Mouse (Mus musculus): ENCODE measurements at regions not wholly inside any gene's neighbourhood (a gene's known extent, or its start where the extent isn't known, plus 50 kb on each side); places are given as distances from the start of the nearest gene placed in this dataset.

DNA sequence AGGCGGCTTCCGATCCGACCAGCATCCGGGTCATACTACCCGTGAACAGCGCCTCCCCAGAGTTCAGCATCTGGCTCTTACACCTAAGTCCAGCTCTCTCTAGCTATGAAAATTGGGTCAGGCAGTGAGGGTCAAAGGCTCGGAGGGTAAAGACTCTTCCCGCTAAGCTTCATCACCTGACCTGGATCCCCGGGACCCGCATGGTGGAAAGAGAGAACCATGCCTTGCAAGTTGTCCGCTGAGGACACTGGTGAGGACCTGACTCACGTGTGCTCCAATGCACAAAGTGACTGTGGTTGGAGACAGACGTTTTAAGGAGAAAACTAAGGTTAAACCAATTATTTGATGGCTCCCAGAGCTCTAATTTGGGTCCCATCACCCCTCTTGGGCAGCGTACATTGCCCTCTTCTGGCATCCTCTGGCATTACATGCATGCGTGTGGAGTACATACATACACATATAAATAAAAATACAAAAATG, 74.6 kb upstream of the Sall4 start:
- H3K4me3 ChIP-seq, result peak overlapping the region; percentile 12; the same call in 1 of the 2 replicates
- no peak overlapping the region for H3K27ac ChIP-seq
- no peaks in the 10 kb centered on the region for H3K36me3 ChIP-seq
- H3K27me3 ChIP-seq, result peaks cover 85% of the 10 kb centered on the region
- WGBS, result 8% methylated on average over 15 of the region's 15 CpGs
- peaks cover 22% of the 10 kb centered on the region for H3K4me1 ChIP-seq (replicated peaks)
- peak overlapping the region; percentile 26; the same call in 1 of the 2 replicates for H3K4me2 ChIP-seq
- no peak for ATAC-seq (replicated peaks; ENCODE audit: insufficient number of reproducible peaks, insufficient read depth, low FRiP score, low read depth)
- no peaks in the 10 kb centered on the region for H3K9me3 ChIP-seq (replicated peaks)
- H3K9ac ChIP-seq, result no peak overlapping the region

GRCm38 (mm10) chr2:168841713-168842045, 73.9 kb upstream of the Sall4 start:
- WGBS, result 3% methylated on average over 11 of the region's 11 CpGs
- Histone ChIP-seq H3K4me2 (peak overlapping the region; percentile 26; the same call in 1 of the 2 replicates), H3K27ac (no peak overlapping the region), H3K4me3 (no peak overlapping the region), H3K9ac (no peak overlapping the region), H3K27me3 (peaks cover 89% of the 10 kb centered on the region), H3K9me3 (replicated peaks) (no peaks in the 10 kb centered on the region), H3K4me1 (replicated peaks) (peaks cover 22% of the 10 kb centered on the region), H3K36me3 (no peaks in the 10 kb centered on the region)
- no peak for ATAC-seq (replicated peaks; ENCODE audit: insufficient number of reproducible peaks, insufficient read depth, low FRiP score, low read depth)

DNA sequence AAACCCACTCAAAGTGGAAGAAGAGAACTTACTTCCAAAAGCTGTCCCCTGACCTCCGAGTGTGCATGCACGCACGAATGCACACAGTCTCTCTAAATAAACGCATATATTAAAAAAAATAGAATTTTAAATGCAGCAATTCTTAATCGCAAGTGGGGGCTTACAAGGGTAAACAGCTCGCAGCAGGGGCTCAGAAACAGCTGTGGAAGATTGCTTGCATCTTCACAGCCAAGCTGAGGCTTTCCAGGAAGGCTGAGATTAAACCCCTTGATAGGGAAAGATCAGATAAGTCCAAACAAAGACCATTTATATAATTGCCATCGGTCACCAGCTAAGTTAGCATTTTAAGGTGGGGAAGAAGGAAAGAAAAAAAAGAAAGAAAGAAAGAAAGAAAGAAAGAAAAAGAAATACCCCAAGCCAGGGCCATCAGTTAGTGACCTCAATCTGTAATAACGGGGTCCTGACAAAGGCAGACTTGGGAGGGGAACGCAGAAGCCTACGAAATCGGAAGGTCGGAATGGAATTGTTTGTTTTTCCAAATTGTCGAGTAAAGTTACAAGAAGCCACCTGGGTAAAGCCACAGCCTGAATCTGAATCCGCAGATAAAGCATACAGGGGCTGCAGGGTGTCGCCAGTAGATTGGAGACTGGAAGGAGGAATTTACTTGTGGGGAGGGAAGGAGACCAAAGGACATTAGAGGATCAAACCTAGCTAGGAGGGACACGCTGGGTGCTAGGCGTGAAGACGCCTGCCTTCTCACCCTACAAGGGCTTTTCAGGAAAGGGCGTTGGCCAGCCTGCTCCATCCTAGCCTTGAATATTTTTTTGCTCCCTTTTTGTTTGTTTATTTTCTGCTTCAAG, 73.3 kb upstream of the Sall4 start:
- Histone ChIP-seq H3K36me3 (no peaks in the 10 kb centered on the region), H3K4me3 (no peak overlapping the region), H3K9me3 (replicated peaks) (no peaks in the 10 kb centered on the region), H3K9ac (no peak overlapping the region), H3K4me1 (replicated peaks) (peaks cover 22% of the 10 kb centered on the region), H3K27me3 (peaks cover 85% of the 10 kb centered on the region), H3K27ac (no peak overlapping the region), H3K4me2 (peak overlapping the region; percentile 26; the same call in 1 of the 2 replicates)
- no peak for ATAC-seq (replicated peaks; ENCODE audit: insufficient number of reproducible peaks, insufficient read depth, low FRiP score, low read depth)
- 11% methylated on average over 19 of the region's 19 CpGs for WGBS

DNA sequence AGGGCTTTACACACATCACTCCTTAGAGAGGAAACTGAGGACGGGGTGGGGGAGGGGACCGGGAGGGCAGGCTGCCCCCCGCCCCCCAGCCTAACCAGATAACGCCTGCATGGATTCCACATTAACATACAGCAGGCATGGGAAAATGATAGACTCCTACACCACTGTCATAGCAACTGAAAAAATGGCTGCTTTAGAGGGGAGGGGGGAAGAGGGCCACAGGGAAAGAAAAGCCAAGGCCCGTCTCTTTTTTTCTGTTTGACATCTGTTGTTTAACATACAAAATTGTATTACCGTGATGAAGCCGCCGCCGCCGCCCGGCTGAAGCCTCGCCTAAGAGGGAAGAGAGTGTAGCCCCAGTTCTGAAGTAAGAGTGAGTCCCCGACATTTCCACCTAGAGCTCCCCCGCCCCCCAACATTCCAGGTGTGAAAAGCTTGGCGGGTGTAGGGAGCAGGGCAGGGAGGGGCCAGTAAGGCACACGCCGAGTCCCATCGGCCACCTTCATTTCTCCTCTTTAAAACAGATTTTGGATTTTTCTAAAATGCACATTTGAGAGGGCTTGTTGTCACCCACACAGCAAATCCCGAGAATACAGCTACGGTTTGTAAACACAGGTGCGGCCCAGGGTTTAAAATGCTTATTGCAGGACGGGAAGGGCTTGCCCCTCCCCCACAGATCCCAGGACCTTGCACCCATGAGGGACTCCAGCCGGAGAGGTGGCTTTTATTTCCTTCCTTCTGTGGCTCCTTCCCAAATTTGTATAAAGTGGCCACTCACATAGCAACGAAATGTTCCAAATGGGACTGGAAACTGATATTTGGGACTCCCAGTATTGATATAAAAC, 72.3 kb upstream of the Sall4 start:
- H3K27ac ChIP-seq, result no peak overlapping the region
- no peaks in the 10 kb centered on the region for H3K9me3 ChIP-seq (replicated peaks)
- ATAC-seq (replicated peaks; ENCODE audit: insufficient number of reproducible peaks, insufficient read depth, low FRiP score, low read depth), result no peak
- H3K36me3 ChIP-seq, result no peaks in the 10 kb centered on the region
- peak overlapping the region; percentile 29 for H3K4me3 ChIP-seq
- no peak overlapping the region for H3K9ac ChIP-seq
- H3K4me2 ChIP-seq, result peak overlapping the region; percentile 57
- WGBS, result 2% methylated on average over 24 of the region's 24 CpGs
- H3K4me1 ChIP-seq (replicated peaks), result peaks cover 22% of the 10 kb centered on the region
- peaks cover 77% of the 10 kb centered on the region for H3K27me3 ChIP-seq

DNA sequence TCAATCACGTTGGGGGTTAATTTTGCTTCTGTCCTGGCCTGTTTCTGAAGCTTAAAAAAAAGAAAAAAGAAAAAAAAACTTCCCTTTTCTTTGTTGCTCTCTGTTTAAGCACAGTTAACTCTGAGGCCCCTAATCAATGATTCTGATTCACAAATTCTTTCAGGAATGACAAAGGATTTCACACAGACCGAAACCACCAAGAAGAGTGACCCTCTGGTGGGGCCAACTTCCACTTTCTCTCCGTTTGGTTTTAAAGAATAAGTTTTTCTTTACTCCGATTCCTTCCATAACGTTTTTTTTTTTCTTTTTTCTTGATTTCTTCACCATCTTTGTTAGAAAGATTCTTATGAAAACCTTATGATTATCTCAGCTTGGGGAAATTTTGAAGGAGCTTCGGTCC, 71.5 kb upstream of the Sall4 start:
- Histone ChIP-seq H3K27ac (no peak overlapping the region), H3K4me1 (replicated peaks) (peaks cover 22% of the 10 kb centered on the region), H3K9ac (no peak overlapping the region), H3K9me3 (replicated peaks) (no peaks in the 10 kb centered on the region), H3K4me2 (0 out of 2 replicates have a peak overlapping the region, but pooled peaks have one; percentile 4), H3K27me3 (peaks cover 70% of the 10 kb centered on the region), H3K36me3 (no peaks in the 10 kb centered on the region), H3K4me3 (no peak overlapping the region)
- ATAC-seq (replicated peaks; ENCODE audit: insufficient number of reproducible peaks, insufficient read depth, low FRiP score, low read depth), result no peak
- WGBS, result 25% methylated on average over 6 of the region's 6 CpGs

DNA sequence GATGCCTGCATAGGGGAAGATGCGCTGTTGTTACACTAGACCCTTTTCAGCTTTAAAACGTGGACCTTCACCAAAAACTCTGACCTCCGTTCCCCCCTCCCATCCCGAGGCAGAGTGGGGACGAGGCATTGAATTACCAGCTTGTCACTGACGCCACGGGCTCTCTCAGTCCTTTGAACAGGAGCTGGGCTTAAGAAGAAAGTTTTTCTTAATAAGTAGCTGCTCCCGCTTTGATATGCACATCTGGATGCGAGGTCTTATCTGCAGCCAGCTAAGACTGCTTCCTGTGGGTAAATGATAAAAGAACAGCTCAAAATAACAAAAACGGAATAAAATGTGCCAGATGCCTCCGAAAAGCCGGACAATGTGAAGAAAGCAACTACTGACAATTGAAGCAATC, 70.9 kb upstream of the Sall4 start:
- no peak for ATAC-seq (replicated peaks; ENCODE audit: insufficient number of reproducible peaks, insufficient read depth, low FRiP score, low read depth)
- Histone ChIP-seq H3K36me3 (no peaks in the 10 kb centered on the region), H3K4me1 (replicated peaks) (peaks cover 22% of the 10 kb centered on the region), H3K4me3 (no peak overlapping the region), H3K27ac (no peak overlapping the region), H3K9me3 (replicated peaks) (no peaks in the 10 kb centered on the region), H3K27me3 (peaks cover 65% of the 10 kb centered on the region), H3K4me2 (0 out of 2 replicates have a peak overlapping the region, but pooled peaks have one; percentile 4), H3K9ac (no peak overlapping the region)
- WGBS, result 10% methylated on average over 12 of the region's 12 CpGs

DNA sequence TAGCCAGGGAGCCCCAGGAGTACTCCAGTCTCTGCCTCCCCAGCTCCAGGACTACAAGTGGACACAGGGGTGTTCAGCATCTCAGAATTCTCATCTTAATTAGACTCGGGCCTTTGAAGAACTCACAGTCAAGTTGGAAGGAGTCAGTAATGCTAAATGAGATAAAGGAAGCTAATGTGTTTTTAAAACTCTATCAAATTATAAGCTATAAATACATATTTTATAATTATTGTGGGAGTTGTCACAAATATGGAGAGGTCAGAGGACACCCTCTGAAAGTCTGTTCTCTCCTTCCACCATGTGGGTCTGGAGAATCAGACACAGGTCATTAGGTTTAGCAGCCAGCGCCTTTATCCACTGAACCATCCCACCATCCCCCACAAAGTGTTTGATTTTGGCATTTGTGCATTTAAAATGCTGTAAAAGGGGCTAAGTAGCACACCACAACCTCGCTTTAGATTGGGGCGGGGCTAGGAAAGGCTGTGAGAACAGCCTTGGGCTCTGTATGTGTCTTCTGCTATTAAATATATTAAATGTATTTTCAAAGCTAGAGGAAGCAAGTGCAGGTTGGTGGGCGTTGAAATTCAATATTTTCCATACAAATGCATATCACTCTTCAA, 70.3 kb upstream of the Sall4 start:
- Histone ChIP-seq H3K4me2 (no peak overlapping the region), H3K9ac (no peak overlapping the region), H3K36me3 (no peaks in the 10 kb centered on the region), H3K4me1 (replicated peaks) (peaks cover 22% of the 10 kb centered on the region), H3K4me3 (no peak overlapping the region), H3K27ac (no peak overlapping the region), H3K9me3 (replicated peaks) (no peaks in the 10 kb centered on the region), H3K27me3 (peaks cover 60% of the 10 kb centered on the region)
- WGBS, result 53% methylated on average over 5 of the region's 5 CpGs
- ATAC-seq (replicated peaks; ENCODE audit: insufficient number of reproducible peaks, insufficient read depth, low FRiP score, low read depth), result no peak

GRCm38 (mm10) chr2:168834771-168835170, 67.0 kb upstream of the Sall4 start:
- 88% methylated on average over 3 of the region's 3 CpGs for WGBS
- Histone ChIP-seq H3K4me2 (no peak overlapping the region), H3K4me1 (replicated peaks) (peaks cover 7% of the 10 kb centered on the region), H3K4me3 (no peak overlapping the region), H3K9ac (no peak overlapping the region), H3K27ac (no peak overlapping the region), H3K27me3 (peaks cover 35% of the 10 kb centered on the region), H3K36me3 (no peaks in the 10 kb centered on the region), H3K9me3 (replicated peaks) (no peaks in the 10 kb centered on the region)
- no peak for ATAC-seq (replicated peaks; ENCODE audit: insufficient number of reproducible peaks, insufficient read depth, low FRiP score, low read depth)

DNA sequence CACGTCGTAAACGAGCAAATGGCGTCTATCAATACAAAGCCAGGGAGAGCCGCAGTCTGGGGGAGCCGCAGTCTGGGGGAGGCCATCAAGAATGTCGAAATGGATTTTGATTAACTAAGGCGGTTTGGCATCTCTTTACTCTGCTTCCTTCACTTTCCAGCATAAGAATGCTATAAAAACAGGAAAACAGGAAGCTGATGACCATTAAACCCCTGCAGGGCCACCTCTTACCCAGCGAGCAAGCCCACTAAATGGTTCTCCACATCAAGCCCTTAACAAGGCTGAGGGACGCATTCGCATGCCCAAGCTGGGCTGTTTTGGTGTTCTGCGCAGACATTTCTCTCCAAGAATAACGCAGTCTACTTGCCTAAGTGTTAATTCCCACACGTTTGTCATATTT, 64.0 kb upstream of the Sall4 start:
- H3K9ac ChIP-seq, result no peak overlapping the region
- H3K4me1 ChIP-seq (replicated peaks), result no peaks in the 10 kb centered on the region
- H3K9me3 ChIP-seq (replicated peaks), result no peaks in the 10 kb centered on the region
- 40% methylated on average over 14 of the region's 14 CpGs for WGBS
- no peak overlapping the region for H3K4me2 ChIP-seq
- ATAC-seq (replicated peaks; ENCODE audit: insufficient number of reproducible peaks, insufficient read depth, low FRiP score, low read depth), result no peak
- H3K36me3 ChIP-seq, result no peaks in the 10 kb centered on the region
- 0 out of 2 replicates have a peak, but pooled peaks cover 11% of the 10 kb centered on the region for H3K27me3 ChIP-seq
- H3K4me3 ChIP-seq, result no peak overlapping the region
- no peak overlapping the region for H3K27ac ChIP-seq

GRCm38 (mm10) chr2:168820648-168821047, 52.9 kb upstream of the Sall4 start:
- Histone ChIP-seq H3K27ac (no peak overlapping the region), H3K27me3 (peaks cover 19% of the 10 kb centered on the region), H3K36me3 (no peaks in the 10 kb centered on the region), H3K4me1 (replicated peaks) (no peaks in the 10 kb centered on the region), H3K4me2 (no peak overlapping the region), H3K9ac (no peak overlapping the region), H3K4me3 (no peak overlapping the region), H3K9me3 (replicated peaks) (no peaks in the 10 kb centered on the region)
- WGBS, result 57% methylated on average over 10 of the region's 10 CpGs
- no peak for ATAC-seq (replicated peaks; ENCODE audit: insufficient number of reproducible peaks, insufficient read depth, low FRiP score, low read depth)
